ENCODE assay signal across 18 mouse cellular contexts in genomic region chr17:34247047-34247446, GRCm38 (mm10). TPM values are rescaled to one million over a fixed set of nuclear protein-coding genes. Genes with fewer than 3 reads are reported as not detected.
DNase-seq lines count a peak whose midpoint lies in the region; ATAC-seq and TF ChIP-seq lines count a peak whose summit lies in the region.
"Had no signal": no experiment of that assay in that cellular context is flagged by ENCODE, and none has a peak within 500 bp of the region (broad histone marks: within the 10 kb centered on the region; RNA-seq: fewer than 3 reads in every experiment).

No protein-coding gene starts in this region.

- no peaks in the 10 kb centered on the region for H3K9me3 ChIP-seq in forebrain, postnatal 0 days (ENCODE audit: low read length)
- no peaks in the 10 kb centered on the region for H3K9me3 ChIP-seq in forebrain, embryonic 15.5 days
- H3K9me3 ChIP-seq in liver, postnatal 0 days (ENCODE audit: low read length): no peaks in the 10 kb centered on the region
- no peaks in the 10 kb centered on the region for H3K9me3 ChIP-seq in liver, embryonic 11.5 days (ENCODE audit: control insufficient read depth, low read length)
- no peaks in the 10 kb centered on the region for H3K9me3 ChIP-seq in CH12.LX (replicated peaks; ENCODE audit: low read length)
- H3K9me3 ChIP-seq: embryonic facial prominence, embryonic 12.5 days; neural tube, embryonic 13.5 days had no signal

- peak; percentile 56 for TF ChIP-seq RAD21 in CH12.LX (IDR thresholded peaks at IDR 0.05; ENCODE audit: low read depth, low read length)

- H3K4me2 ChIP-seq in forebrain, postnatal 0 days (ENCODE audit: low read depth): no peak overlapping the region
- no peak overlapping the region for H3K4me2 ChIP-seq in forebrain, embryonic 15.5 days (replicated peaks)
- H3K4me2 ChIP-seq in liver, postnatal 0 days (ENCODE audit: low read depth, low read length): no peak overlapping the region
- no peak overlapping the region for H3K4me2 ChIP-seq in liver, embryonic 11.5 days
- H3K4me2 ChIP-seq in CH12.LX (ENCODE audit: insufficient read depth, low read depth, poor library complexity, severe bottlenecking): no peak overlapping the region
- H3K4me2 ChIP-seq: embryonic facial prominence, embryonic 12.5 days; heart, embryonic 12.5 days; neural tube, embryonic 13.5 days had no signal

- in situ Hi-C loops in CH12.LX (cut with MboI; ENCODE audit: low pct_ligation_motif_present, low pct_unique_long_range_greater_than_20kb, low sequenced_read_pairs): loop anchor here (5.0 to 10.0 kb wide), 3 partner anchors 100 to 308 kb away; no protein-coding TSS in a partner anchor

- no peak for TF ChIP-seq POLR2A in CH12.LX (IDR thresholded peaks at IDR 0.05; ENCODE audit: low read depth, low read length)

- no peaks in the 10 kb centered on the region for H3K4me1 ChIP-seq in forebrain, postnatal 0 days (ENCODE audit: insufficient read depth)
- no peaks in the 10 kb centered on the region for H3K4me1 ChIP-seq in forebrain, embryonic 15.5 days
- H3K4me1 ChIP-seq in liver, postnatal 0 days (ENCODE audit: insufficient read depth): no peaks in the 10 kb centered on the region
- no peaks in the 10 kb centered on the region for H3K4me1 ChIP-seq in liver, embryonic 11.5 days (replicated peaks; ENCODE audit: control insufficient read depth, insufficient read depth, low read length)
- peaks cover 0 to 18% of the 10 kb centered on the region in 2 experiments; a peak in 2 of 4 replicates for H3K4me1 ChIP-seq in CH12.LX (ENCODE audit: control insufficient read depth in 1 of 2, insufficient read depth in 2 of 2)
- H3K4me1 ChIP-seq: embryonic facial prominence, embryonic 12.5 days; heart, embryonic 12.5 days; neural tube, embryonic 13.5 days had no signal

- no peak overlapping the region for H3K4me3 ChIP-seq in forebrain, postnatal 0 days (ENCODE audit: low read depth, low read length)
- H3K4me3 ChIP-seq in forebrain, embryonic 15.5 days: no peak overlapping the region
- H3K4me3 ChIP-seq in liver, postnatal 0 days (ENCODE audit: low read depth, low read length): no peak overlapping the region
- H3K4me3 ChIP-seq in liver, embryonic 11.5 days (ENCODE audit: low read depth, low read length): no peak overlapping the region
- H3K4me3 ChIP-seq in CH12.LX (replicated peaks in 1 of 3; ENCODE audit: low read depth in 2 of 3, low read length in 2 of 3, poor library complexity in 1 of 3): no peak overlapping the region
- H3K4me3 ChIP-seq: embryonic facial prominence, embryonic 12.5 days; heart, embryonic 12.5 days; neural tube, embryonic 13.5 days had no signal

- ATAC-seq in forebrain, postnatal 0 days: no peak
- no peak for ATAC-seq in forebrain, embryonic 15.5 days (replicated peaks)
- ATAC-seq in liver, postnatal 0 days: no peak
- ATAC-seq in liver, embryonic 11.5 days (replicated peaks; ENCODE audit: low FRiP score): no peak

- DNase-seq in forebrain, postnatal 0 days: no peak
- no peak for DNase-seq in liver, postnatal 0 days
- DNase-seq in liver, embryonic 11.5 days (ENCODE audit: low spot score): no peak
- DNase-seq in CH12.LX (ENCODE audit: extremely low read depth): no peak
- DNase-seq in retina, postnatal 1 day: peak; percentile 16
- no peak for DNase-seq in adrenal gland, adult 18-20 months (ENCODE audit: low spot score in 2 of 2)
- DNase-seq in kidney, postnatal 25 days: no peak
- DNase-seq: adrenal gland, postnatal 25 days; cerebellum, postnatal 25 days; gastrocnemius, postnatal 25 days; kidney, adult 2 months; lung, adult 2 months; right cerebral cortex, postnatal 4 days had no signal

- H3K36me3 ChIP-seq in forebrain, postnatal 0 days (ENCODE audit: insufficient read depth): no peaks in the 10 kb centered on the region
- no peaks in the 10 kb centered on the region for H3K36me3 ChIP-seq in forebrain, embryonic 15.5 days
- no peaks in the 10 kb centered on the region for H3K36me3 ChIP-seq in liver, postnatal 0 days (replicated peaks; ENCODE audit: insufficient read depth, low read length)
- H3K36me3 ChIP-seq in liver, embryonic 11.5 days (ENCODE audit: control insufficient read depth, insufficient read depth, low read length): no peaks in the 10 kb centered on the region
- H3K36me3 ChIP-seq in CH12.LX (replicated peaks in 1 of 2; ENCODE audit: control insufficient read depth in 1 of 2, insufficient read depth in 1 of 2, low read length in 1 of 2): peaks cover 0 to 31% of the 10 kb centered on the region in 2 experiments
- H3K36me3 ChIP-seq: embryonic facial prominence, embryonic 12.5 days; heart, embryonic 12.5 days; neural tube, embryonic 13.5 days had no signal

- 79% methylated on average over 3 of the region's 3 CpGs for WGBS in forebrain, postnatal 0 days
- 80% methylated on average over 3 of the region's 3 CpGs for WGBS in forebrain, embryonic 15.5 days
- WGBS in liver, postnatal 0 days (ENCODE audit: insufficient replicate concordance): 61% methylated on average over 3 of the region's 3 CpGs
- WGBS in liver, embryonic 11.5 days: 87% methylated on average over 3 of the region's 3 CpGs

- dilution Hi-C loops in CH12.LX (cut with MboI; ENCODE audit: extremely low pct_ligation_motif_present, extremely low pct_unique_long_range_greater_than_20kb, low sequenced_read_pairs): no loop called here

- H3K79me2 ChIP-seq in CH12.LX (replicated peaks; ENCODE audit: control insufficient read depth, extremely low read depth, insufficient read depth, poor library complexity, severe bottlenecking): no peaks in the 10 kb centered on the region

- no peak for TF ChIP-seq EP300 in liver, postnatal 0 days (IDR thresholded peaks at IDR 0.05; ENCODE audit: low read depth)
- TF ChIP-seq EP300 in CH12.LX (IDR thresholded peaks at IDR 0.05; ENCODE audit: low read length): no peak

- no peak overlapping the region for H3K9ac ChIP-seq in forebrain, postnatal 0 days
- no peak overlapping the region for H3K9ac ChIP-seq in forebrain, embryonic 15.5 days (replicated peaks)
- H3K9ac ChIP-seq in liver, postnatal 0 days (replicated peaks): no peak overlapping the region
- no peak overlapping the region for H3K9ac ChIP-seq in liver, embryonic 11.5 days (ENCODE audit: low read depth, low read length)
- H3K9ac ChIP-seq in CH12.LX (ENCODE audit: insufficient read depth, low read depth): no peak overlapping the region
- H3K9ac ChIP-seq: embryonic facial prominence, embryonic 12.5 days; heart, embryonic 12.5 days; neural tube, embryonic 13.5 days had no signal

- H3K27ac ChIP-seq in forebrain, postnatal 0 days (ENCODE audit: low read depth, low read length): no peak overlapping the region
- no peak overlapping the region for H3K27ac ChIP-seq in forebrain, embryonic 15.5 days (replicated peaks)
- no peak overlapping the region for H3K27ac ChIP-seq in liver, postnatal 0 days (ENCODE audit: low read depth)
- no peak overlapping the region for H3K27ac ChIP-seq in liver, embryonic 11.5 days (ENCODE audit: low read depth, low read length)
- no peak overlapping the region for H3K27ac ChIP-seq in CH12.LX (ENCODE audit: insufficient read depth, low read depth)
- H3K27ac ChIP-seq: embryonic facial prominence, embryonic 12.5 days; neural tube, embryonic 13.5 days had no signal

- no peaks in the 10 kb centered on the region for H3K27me3 ChIP-seq in forebrain, postnatal 0 days (ENCODE audit: insufficient read depth, low read length)
- H3K27me3 ChIP-seq in forebrain, embryonic 15.5 days: no peaks in the 10 kb centered on the region
- H3K27me3 ChIP-seq in liver, postnatal 0 days (ENCODE audit: insufficient read depth, low read length): no peaks in the 10 kb centered on the region
- peaks cover 3% of the 10 kb centered on the region; the same call in 1 of the 2 replicates for H3K27me3 ChIP-seq in liver, embryonic 11.5 days (replicated peaks; ENCODE audit: control insufficient read depth, insufficient read depth, low read length)
- H3K27me3 ChIP-seq in CH12.LX (replicated peaks): no peaks in the 10 kb centered on the region

- TF ChIP-seq CTCF in forebrain, postnatal 0 days (IDR thresholded peaks at IDR 0.05; ENCODE audit: low read depth): peak; percentile 61
- peak; percentile 40 for TF ChIP-seq CTCF in liver, postnatal 0 days (IDR thresholded peaks at IDR 0.05; ENCODE audit: low read depth)
- TF ChIP-seq CTCF in CH12.LX (conservative IDR thresholded peaks at IDR 0.05 in 1 of 2, IDR thresholded peaks at IDR 0.05 in 1 of 2; ENCODE audit: low read depth in 2 of 2, low read length in 2 of 2): peak in 1 of 2 experiments; percentile 63; a peak in 2 of 4 replicates

RNA-seq across cellular contexts. Expression of gene H2-Ob, which starts 8.3 kb away (rescaled TPM):
- total RNA-seq in forebrain, postnatal 0 days (2014; rRNA removed): 0.10 TPM in 1 of 2 replicates, not detected in the other
- 0.33 and 0.36 TPM in 2 replicates for polyA plus RNA-seq in forebrain, postnatal 0 days (2015; fragmentation: Nextera tagmentation; extraction: Ambion mirVana)
- 0.20 TPM in 1 of 2 replicates, not detected in the other for polyA plus RNA-seq in forebrain, embryonic 15.5 days (2015; fragmentation: Nextera tagmentation; extraction: Ambion mirVana)
- 1.1 and 1.2 TPM in 2 replicates for polyA plus RNA-seq in liver, postnatal 0 days (2015; fragmentation: Nextera tagmentation; extraction: Ambion mirVana)
- not detected in 2 replicates for polyA plus RNA-seq in liver, embryonic 11.5 days (2014; fragmentation: Nextera tagmentation; extraction: Ambion mirVana)
- total RNA-seq in CH12.LX (2012; rRNA removed) (8.4 and 13.7 TPM in 2 replicates), CH12.LX (2014; rRNA removed) (31.9 and 39.7 TPM in 2 replicates)
- 19.9 and 27.2 TPM in 2 replicates for polyA plus RNA-seq in CH12.LX (2012; ENCODE audit: insufficient read length, low read depth)
- total RNA-seq in adrenal gland, adult 18-20 months (2021): under 1 TPM; 0.40 to 0.99 TPM
- polyA plus RNA-seq: embryonic facial prominence, embryonic 12.5 days; hindbrain, embryonic 11.5 days; neural tube, embryonic 13.5 days had no signal

RNA-seq across cellular contexts. Expression of gene H2-Ab1, which starts 10.4 kb away (rescaled TPM):
- total RNA-seq in forebrain, postnatal 0 days (2014; rRNA removed): 0.38 and 2.0 TPM in 2 replicates
- 1.8 and 2.1 TPM in 2 replicates for polyA plus RNA-seq in forebrain, postnatal 0 days (2015; fragmentation: Nextera tagmentation; extraction: Ambion mirVana)
- 0.86 and 1.2 TPM in 2 replicates for polyA plus RNA-seq in forebrain, embryonic 15.5 days (2015; fragmentation: Nextera tagmentation; extraction: Ambion mirVana)
- 22.7 and 24.9 TPM in 2 replicates for polyA plus RNA-seq in liver, postnatal 0 days (2015; fragmentation: Nextera tagmentation; extraction: Ambion mirVana)
- 3.9 and 4.1 TPM in 2 replicates for polyA plus RNA-seq in liver, embryonic 11.5 days (2014; fragmentation: Nextera tagmentation; extraction: Ambion mirVana)
- total RNA-seq in CH12.LX (2012; rRNA removed) (114 and 158 TPM in 2 replicates), CH12.LX (2014; rRNA removed) (105 and 119 TPM in 2 replicates)
- 634 and 699 TPM in 2 replicates for polyA plus RNA-seq in CH12.LX (2012; ENCODE audit: insufficient read length, low read depth)
- total RNA-seq in adrenal gland, adult 18-20 months (2021): 100 to 1,000 TPM in 1 of 2 experiments, 10 to 100 TPM in 1; 90.9 to 173 TPM

RNA-seq across cellular contexts. Expression of gene H2-Aa, which starts 40.6 kb away (rescaled TPM):
- total RNA-seq in forebrain, postnatal 0 days (2014; rRNA removed): 0.14 and 0.85 TPM in 2 replicates
- polyA plus RNA-seq in forebrain, postnatal 0 days (2015; fragmentation: Nextera tagmentation; extraction: Ambion mirVana): 0.59 and 0.73 TPM in 2 replicates
- polyA plus RNA-seq in forebrain, embryonic 15.5 days (2015; fragmentation: Nextera tagmentation; extraction: Ambion mirVana): 0.23 TPM in 1 of 2 replicates, not detected in the other
- 12.0 and 15.3 TPM in 2 replicates for polyA plus RNA-seq in liver, postnatal 0 days (2015; fragmentation: Nextera tagmentation; extraction: Ambion mirVana)
- not detected in 2 replicates for polyA plus RNA-seq in liver, embryonic 11.5 days (2014; fragmentation: Nextera tagmentation; extraction: Ambion mirVana)
- total RNA-seq in CH12.LX (2012; rRNA removed): 385 and 450 TPM in 2 replicates
- total RNA-seq in CH12.LX (2014; rRNA removed): 481 and 488 TPM in 2 replicates
- 930 and 958 TPM in 2 replicates for polyA plus RNA-seq in CH12.LX (2012; ENCODE audit: insufficient read length, low read depth)
- total RNA-seq in adrenal gland, adult 18-20 months (2021): 100 to 1,000 TPM; 119 to 219 TPM
- polyA plus RNA-seq: hindbrain, embryonic 11.5 days had no signal

RNA-seq across cellular contexts. Expression of gene Tap2, which starts 43.7 kb away (rescaled TPM):
- total RNA-seq in forebrain, postnatal 0 days (2014; rRNA removed): 1.3 and 1.9 TPM in 2 replicates
- 3.2 and 3.8 TPM in 2 replicates for polyA plus RNA-seq in forebrain, postnatal 0 days (2015; fragmentation: Nextera tagmentation; extraction: Ambion mirVana)
- polyA plus RNA-seq in forebrain, embryonic 15.5 days (2015; fragmentation: Nextera tagmentation; extraction: Ambion mirVana): 1.3 and 1.7 TPM in 2 replicates
- polyA plus RNA-seq in liver, postnatal 0 days (2015; fragmentation: Nextera tagmentation; extraction: Ambion mirVana): 9.8 and 10.5 TPM in 2 replicates
- polyA plus RNA-seq in liver, embryonic 11.5 days (2014; fragmentation: Nextera tagmentation; extraction: Ambion mirVana): 6.6 and 7.4 TPM in 2 replicates
- total RNA-seq in CH12.LX (2012; rRNA removed) (110 and 116 TPM in 2 replicates), CH12.LX (2014; rRNA removed) (54.8 and 62.2 TPM in 2 replicates)
- polyA plus RNA-seq in CH12.LX (2012; ENCODE audit: insufficient read length, low read depth): 121 and 124 TPM in 2 replicates
- 10 to 100 TPM; 51.6 to 60.9 TPM for total RNA-seq in adrenal gland, adult 18-20 months (2021)

RNA-seq across cellular contexts. Expression of gene Psmb8, which starts 49.5 kb away (rescaled TPM):
- total RNA-seq in forebrain, postnatal 0 days (2014; rRNA removed): 1.5 and 2.9 TPM in 2 replicates
- 4.8 and 7.2 TPM in 2 replicates for polyA plus RNA-seq in forebrain, postnatal 0 days (2015; fragmentation: Nextera tagmentation; extraction: Ambion mirVana)
- polyA plus RNA-seq in forebrain, embryonic 15.5 days (2015; fragmentation: Nextera tagmentation; extraction: Ambion mirVana): 2.3 and 2.6 TPM in 2 replicates
- 49.7 and 51.6 TPM in 2 replicates for polyA plus RNA-seq in liver, postnatal 0 days (2015; fragmentation: Nextera tagmentation; extraction: Ambion mirVana)
- 8.4 and 10.3 TPM in 2 replicates for polyA plus RNA-seq in liver, embryonic 11.5 days (2014; fragmentation: Nextera tagmentation; extraction: Ambion mirVana)
- total RNA-seq in CH12.LX (2012; rRNA removed): 989 and 1,092 TPM in 2 replicates
- 846 and 857 TPM in 2 replicates for total RNA-seq in CH12.LX (2014; rRNA removed)
- polyA plus RNA-seq in CH12.LX (2012; ENCODE audit: insufficient read length, low read depth): 652 and 654 TPM in 2 replicates
- total RNA-seq in adrenal gland, adult 18-20 months (2021): 10 to 100 TPM; 36.2 to 74.2 TPM

Comparison
In these comparisons a context has a peak if more than half of its experiments do, and no peak if none do; other contexts are left out.
1. RNA of gene H2-Ab1, which starts 10.4 kb away (polyA plus RNA-seq): 634 to 699 TPM in CH12.LX; 22.7 to 24.9 TPM in liver, postnatal 0 days, 3.9 to 4.1 TPM in liver, embryonic 11.5 days, 1.8 to 2.1 TPM in forebrain, postnatal 0 days and 0.86 to 1.2 TPM in forebrain, embryonic 15.5 days; every median in the first group is over 10 times any median in the second.
2. RNA of gene H2-Aa, which starts 40.6 kb away (polyA plus RNA-seq): 930 to 958 TPM in CH12.LX; 12.0 to 15.3 TPM in liver, postnatal 0 days, 0.59 to 0.73 TPM in forebrain, postnatal 0 days, 0.23 TPM in forebrain, embryonic 15.5 days and not detected in liver, embryonic 11.5 days; every median in the first group is over 10 times any median in the second.